Mouse (Mus musculus) myocyte (in vitro differentiated cells): ENCODE data around the gene Fam214a.

Source experiments
- CEBPB ChIP-seq: IDR thresholded peaks from 2 replicates; pipeline ENCODE4 v1.6.1; 2011; ENCODE audit warnings: mild to moderate bottlenecking, moderate library complexity; ENCODE audit not compliant: poor library complexity, insufficient read depth, severe bottlenecking
- E2F4 ChIP-seq: IDR thresholded peaks from one replicate; pipeline ENCODE4 v1.6.1; 2011; ENCODE audit warnings: mild to moderate bottlenecking, control low read depth, moderate library complexity; ENCODE audit not compliant: insufficient read depth
- MAX ChIP-seq: IDR thresholded peaks from one replicate; pipeline ENCODE4 v1.6.1; 2011; ENCODE audit warnings: low read depth, mild to moderate bottlenecking, control low read depth
- MYOD1 ChIP-seq, 3 experiments: IDR thresholded peaks; one replicate each; pipeline ENCODE4 v1.6.1; 2011; ENCODE audit warnings: control low read depth in 2 of 3, low read depth in 2 of 3, mild to moderate bottlenecking in 2 of 3, moderate library complexity in 1 of 3; ENCODE audit not compliant: insufficient read length in 2 of 3, control insufficient read depth in 1 of 3
- MYOG ChIP-seq, 3 experiments: IDR thresholded peaks; one replicate each; pipeline ENCODE4 v1.6.1; 2011; ENCODE audit warnings: control low read depth in 2 of 3, low read depth in 2 of 3, mild to moderate bottlenecking in 2 of 3; ENCODE audit not compliant: insufficient read length in 2 of 3, control insufficient read depth in 1 of 3, insufficient read depth in 1 of 3
- POLR2A ChIP-seq: IDR thresholded peaks from one replicate; pipeline ENCODE4 v1.6.1; 2011; ENCODE audit warnings: low read depth, mild to moderate bottlenecking, control low read depth, moderate library complexity; ENCODE audit not compliant: insufficient read length
- POLR2AphosphoS2 ChIP-seq: IDR thresholded peaks from one replicate; pipeline ENCODE4 v1.6.1; 2011; ENCODE audit warnings: low read depth, control low read depth; ENCODE audit not compliant: insufficient read length
- REST ChIP-seq: IDR thresholded peaks from one replicate; pipeline ENCODE4 v1.6.1; 2011; ENCODE audit warnings: mild to moderate bottlenecking, control low read depth, moderate library complexity; ENCODE audit not compliant: insufficient read depth, insufficient read length
- SRF ChIP-seq: IDR thresholded peaks from one replicate; pipeline ENCODE4 v1.6.1; 2011; ENCODE audit warnings: low read depth; ENCODE audit not compliant: control insufficient read depth, insufficient read length

GRCm38 (mm10) chr9:74906951-74907350, 45.7 kb upstream of the Fam214a start:
- no peak for TF ChIP-seq CEBPB
- no peak for TF ChIP-seq MAX
- no peak for TF ChIP-seq POLR2A
- TF ChIP-seq POLR2AphosphoS2 = no peak
- TF ChIP-seq MYOG (IDR thresholded peaks at IDR 0.05; ENCODE audit: control insufficient read depth in 1 of 3, insufficient read depth in 1 of 3, insufficient read length in 2 of 3, low read depth in 2 of 3) = no peak
- TF ChIP-seq MYOD1 (IDR thresholded peaks at IDR 0.05; ENCODE audit: control insufficient read depth in 1 of 3, insufficient read length in 2 of 3, low read depth in 2 of 3) = no peak
- no peak for TF ChIP-seq REST
- no peak for TF ChIP-seq E2F4
- TF ChIP-seq SRF = no peak
